Mouse (Mus musculus): ENCODE measurements around the gene Sept3.
A peak's percentile ranks its signal among the peaks of the same experiment; 100 is the strongest.
"Not testable (repeated sequence)": the region's sequence is repeated elsewhere in the genome, so short reads cannot be mapped to it uniquely, and the experiment has no call there.

Sept3 gene

DNA sequence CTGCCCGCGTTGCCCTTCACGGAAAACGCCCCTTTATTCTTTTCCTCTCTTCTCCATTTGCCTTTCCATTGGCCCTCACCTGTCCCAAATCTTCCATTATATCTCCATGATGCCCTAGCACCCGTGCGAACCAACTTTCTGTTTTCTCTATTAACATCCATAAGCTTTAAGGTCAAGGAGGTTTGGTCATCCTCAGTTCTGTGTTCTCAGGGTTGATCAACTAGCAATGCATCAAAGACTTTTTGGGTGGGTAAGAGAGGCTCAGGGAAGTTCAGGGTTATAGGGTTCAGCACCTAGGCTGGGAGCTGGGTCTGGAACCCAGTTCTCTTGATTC lies at the start of gene Sept3:
Sept3 (plus strand) TSS at position 301 of the 334 bp plus-strand sequence.
- DNase-seq (ENCODE audit: low read depth, low spot score): no peak

DNA sequence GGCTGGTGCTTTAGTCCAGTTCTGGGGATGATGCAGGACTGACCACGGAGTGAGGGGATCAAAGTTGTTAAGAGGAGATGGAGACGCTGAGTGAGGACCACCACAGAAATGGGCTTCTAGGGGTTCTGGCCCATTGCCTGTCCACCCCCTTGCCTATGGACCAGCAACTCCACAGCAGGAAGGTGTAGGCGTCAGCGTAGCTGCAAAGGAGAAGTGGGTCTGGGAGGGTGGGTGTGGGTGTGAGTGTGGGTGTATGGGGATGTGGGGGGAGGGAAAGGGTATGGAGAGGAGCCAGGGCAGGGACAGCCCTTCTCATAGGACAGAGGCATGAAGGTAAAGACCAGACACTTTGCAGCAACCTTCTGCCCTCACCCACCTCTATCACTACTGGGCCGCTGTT lies 48.9 kb upstream of the Sept3 start:
- no peak for DNase-seq (ENCODE audit: low read depth, low spot score)

DNA sequence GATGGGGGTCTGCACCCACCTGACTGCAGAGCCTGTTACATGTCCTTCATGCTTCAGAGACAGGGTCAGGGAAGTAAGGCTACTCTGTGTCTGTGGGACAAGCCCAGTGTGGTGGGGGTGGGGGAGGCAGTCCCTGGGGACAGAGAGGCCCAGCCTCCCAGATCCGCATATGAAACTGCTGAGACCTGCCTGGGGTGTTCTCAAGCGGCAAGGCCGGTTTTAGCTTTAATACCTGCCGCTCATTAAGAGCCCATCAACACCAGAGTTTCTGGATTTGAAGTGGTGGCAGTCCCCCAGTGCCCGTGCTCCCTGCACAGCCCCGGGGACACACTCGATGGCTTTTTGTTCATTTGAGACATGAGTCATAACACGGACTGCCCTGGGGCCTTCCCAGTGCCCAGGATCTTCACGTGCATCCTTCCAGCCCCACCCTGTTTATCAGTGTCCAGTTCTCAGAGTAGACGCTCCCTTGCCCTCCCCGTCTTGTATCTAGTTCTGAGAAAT lies 45.1 kb upstream of the Sept3 start:
- no peak for DNase-seq (ENCODE audit: low read depth, low spot score)

DNA sequence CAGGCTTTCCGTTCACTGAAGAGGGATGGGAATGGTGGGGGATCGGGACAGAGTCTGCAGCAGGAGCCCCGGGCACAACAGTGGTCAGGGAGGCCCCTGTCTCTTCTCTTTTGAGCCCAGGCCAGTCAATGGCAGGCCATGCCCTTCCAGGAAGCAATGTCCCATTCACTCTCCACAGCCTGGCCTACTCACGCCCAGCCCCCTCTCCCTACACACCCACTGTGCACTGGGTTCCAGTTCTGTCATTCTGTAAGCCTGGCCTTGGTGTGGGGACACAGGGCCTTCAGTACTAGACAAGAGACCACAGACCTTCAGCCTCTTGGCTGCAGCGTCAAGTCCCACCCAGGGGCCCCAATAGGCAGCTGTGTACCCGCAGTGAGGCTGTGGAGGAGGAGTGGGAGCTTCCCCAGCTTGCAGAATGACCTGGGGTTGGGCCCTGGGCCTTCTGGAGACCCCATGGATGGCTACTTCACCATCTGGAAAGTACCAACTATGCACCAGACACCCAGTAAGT lies 44.5 kb upstream of the Sept3 start:
- DNase-seq (ENCODE audit: low read depth, low spot score): no peak

DNA sequence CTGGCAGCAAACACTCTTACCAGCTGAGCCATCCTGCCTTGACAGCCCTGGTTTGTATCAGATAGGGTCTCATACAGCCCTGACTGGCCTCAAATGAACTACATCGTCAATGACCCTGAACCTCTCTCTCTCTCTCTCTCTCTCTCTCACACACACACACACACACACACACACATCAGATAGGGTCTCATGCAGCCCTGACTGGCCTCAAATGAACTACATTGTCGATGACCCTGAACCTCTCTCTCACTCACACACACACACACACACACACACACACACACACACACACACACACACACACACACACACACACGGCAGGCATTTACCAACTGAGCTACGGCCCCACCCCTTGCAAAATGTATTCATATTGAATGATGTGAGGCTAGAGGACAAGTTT lies 43.6 kb upstream of the Sept3 start:
- no peak for DNase-seq (ENCODE audit: low read depth, low spot score)

DNA sequence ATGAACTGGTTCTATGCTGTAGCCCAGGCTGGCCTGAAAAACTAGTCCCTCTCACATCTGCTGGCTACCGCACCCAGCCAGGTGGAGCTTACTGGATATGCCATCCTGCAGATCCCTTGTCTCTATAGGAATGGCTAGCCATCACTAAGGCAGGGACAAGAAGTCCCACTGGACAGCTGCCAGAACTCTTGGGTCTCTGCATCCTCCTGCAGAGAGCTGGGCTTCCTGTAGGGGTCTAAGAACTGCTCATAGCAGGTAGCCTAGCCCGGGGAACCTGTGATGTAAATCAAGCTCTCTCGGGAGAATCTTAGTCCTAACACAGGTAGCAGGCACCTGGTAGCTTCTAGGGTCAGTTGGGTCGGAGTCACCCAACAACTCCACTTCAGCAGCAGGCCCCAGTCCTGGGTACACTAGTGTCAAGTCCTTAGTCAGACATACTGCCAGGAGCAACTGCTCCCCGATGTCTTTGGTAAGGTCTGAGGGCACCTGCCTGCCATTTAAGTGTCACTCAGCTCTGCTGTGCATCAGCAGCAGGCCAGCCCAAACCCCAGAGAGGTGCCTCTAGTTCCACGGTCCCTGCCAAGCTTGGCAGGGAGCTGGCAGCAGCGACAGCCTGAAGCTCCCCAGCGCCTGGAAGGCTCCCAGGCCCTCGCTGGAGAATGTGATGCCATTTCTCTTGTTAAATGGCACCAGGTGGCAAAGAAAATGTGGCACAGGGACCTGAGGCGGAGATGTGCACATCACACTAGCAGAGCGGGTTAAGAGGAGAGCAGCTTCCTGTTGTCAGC lies 42.9 kb upstream of the Sept3 start:
- DNase-seq (ENCODE audit: low read depth, low spot score): no peak

DNA sequence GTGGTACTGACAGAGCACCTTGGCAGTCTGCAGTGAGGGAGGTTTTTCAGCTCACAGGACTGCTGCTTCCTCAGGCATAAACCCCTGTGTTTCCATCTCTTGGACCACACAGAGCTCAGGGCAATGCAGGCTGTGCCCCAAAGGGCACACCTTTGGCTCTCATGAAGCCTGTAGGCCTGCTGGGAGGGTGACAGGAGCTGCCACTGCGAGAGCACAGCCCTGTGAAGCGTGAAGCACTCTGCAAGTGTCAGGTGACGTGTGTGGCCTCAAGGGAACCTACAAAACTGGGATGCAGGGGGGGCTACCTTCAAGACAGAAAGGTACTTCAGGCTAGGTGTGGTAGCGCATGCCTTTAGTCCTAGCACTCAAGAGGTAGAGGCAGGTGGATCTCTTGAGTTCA lies 42.0 kb upstream of the Sept3 start:
- no peak for DNase-seq (ENCODE audit: low read depth, low spot score)

DNA sequence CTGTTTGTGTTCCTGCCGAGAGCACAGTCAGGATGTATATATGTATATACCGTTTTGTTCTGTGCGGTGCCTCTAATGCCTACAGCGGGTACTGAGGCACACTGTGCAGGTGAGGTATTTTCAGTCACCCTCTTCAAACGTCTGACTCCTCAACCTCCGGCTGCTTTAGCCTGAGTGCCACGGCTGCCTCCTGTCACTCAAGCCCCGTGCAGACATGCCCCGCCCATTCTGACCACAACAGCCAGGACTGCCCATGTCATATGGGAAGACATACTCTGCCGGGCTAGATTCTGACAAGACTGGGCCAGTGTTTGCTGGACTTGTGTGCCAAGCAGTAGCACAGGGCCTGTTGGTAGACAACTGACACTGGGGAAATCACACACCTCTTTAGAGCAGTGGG lies 39.0 kb upstream of the Sept3 start:
- no peak for DNase-seq (ENCODE audit: low read depth, low spot score)

DNA sequence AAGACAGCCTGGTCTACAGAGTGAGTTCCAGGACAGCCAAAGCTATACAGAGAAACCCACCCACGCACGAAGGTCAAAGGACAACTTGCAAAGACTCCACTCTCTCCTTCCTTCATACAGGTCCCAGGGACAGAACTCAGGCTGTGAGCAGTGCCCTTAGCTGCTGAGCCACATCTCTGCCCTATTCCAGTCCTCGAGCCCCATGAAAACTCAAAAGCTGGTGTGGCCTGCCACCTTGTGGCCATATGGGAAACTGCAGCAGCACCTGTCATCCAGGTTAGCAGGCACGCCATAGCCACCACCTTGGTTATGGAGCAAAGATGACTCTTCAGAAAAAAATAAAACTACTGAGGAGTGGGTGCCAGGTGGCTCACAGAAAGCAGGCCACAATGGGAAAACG lies 38.1 kb upstream of the Sept3 start:
- DNase-seq (ENCODE audit: low read depth, low spot score): peak; percentile 65

DNA sequence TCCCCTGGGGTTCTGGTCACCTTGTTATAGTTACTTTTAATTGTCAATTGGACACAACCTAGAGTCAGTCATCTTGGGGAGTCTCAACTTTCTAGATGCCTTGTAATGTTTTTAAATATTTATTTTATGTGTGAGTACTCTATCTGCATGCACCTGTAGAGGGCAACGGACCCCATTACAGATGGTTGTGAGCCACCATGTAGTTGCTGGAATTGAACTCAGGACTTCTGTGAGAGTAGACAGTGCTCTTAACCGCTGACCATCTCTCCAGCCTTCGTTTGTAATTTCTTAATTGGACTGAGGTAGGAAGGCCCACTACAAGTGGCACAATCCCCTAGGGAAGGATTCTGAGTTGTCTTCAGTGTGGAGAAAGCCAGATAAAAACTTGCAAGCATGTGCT lies 31.4 kb upstream of the Sept3 start:
- DNase-seq (ENCODE audit: low read depth, low spot score): no peak

DNA sequence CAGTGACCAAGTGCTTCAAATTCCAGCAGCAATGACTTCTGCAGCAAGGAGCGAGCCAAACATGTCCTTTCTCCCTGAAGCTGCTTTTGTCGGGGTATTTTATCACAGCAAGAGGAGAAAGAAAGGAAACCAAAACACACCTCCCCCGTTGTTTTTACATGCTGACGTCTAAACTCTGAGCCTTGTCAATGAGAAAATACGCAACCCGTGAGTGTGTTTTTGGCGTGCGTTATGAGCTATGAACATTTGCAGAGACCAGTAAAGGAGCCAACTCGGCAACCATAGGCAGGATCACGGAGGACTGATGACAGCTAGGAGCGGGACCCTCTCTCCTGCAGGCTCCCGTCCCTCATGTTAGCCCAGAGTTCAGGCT lies 31.0 kb upstream of the Sept3 start:
- DNase-seq (ENCODE audit: low read depth, low spot score): no peak

DNA sequence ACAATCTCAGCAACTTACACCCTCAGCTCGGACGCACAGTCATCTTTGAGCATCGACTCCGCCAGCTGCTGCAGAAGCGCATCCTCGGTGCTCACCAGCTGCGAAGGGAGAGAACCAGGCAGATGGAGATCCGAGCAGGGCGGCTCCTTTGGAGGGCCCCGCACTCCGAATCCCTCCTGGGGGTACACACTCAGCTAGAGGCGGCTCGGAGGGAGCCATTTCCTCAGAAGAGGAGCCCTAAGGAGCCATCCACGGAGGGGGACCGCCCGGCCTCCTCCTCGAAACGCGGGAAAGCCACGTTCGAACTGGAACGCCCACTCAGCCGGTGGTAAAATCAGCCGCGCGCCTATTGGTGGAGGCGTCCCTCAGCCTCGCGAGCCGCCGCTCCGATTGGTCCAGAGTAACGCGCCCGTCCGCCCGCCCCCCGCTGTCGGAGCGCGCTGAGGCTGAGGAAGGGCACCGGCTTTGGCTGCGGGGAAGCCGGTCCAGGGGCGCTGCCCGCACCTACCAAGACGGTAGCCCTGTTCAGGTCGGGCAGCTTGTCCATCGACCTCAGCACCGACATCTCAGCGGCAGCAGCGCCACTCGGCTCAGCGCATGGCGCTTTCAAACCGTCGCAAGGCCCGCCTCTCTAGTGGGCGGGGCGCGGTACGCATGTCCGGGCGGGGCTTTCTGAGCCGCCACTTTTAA lies 30.4 kb upstream of the Sept3 start, which contains the start of gene Cenpm:
Cenpm (minus strand) TSS at position 634 of the 690 bp plus-strand sequence.
- DNase-seq (ENCODE audit: low read depth, low spot score): peak; percentile 84

DNA sequence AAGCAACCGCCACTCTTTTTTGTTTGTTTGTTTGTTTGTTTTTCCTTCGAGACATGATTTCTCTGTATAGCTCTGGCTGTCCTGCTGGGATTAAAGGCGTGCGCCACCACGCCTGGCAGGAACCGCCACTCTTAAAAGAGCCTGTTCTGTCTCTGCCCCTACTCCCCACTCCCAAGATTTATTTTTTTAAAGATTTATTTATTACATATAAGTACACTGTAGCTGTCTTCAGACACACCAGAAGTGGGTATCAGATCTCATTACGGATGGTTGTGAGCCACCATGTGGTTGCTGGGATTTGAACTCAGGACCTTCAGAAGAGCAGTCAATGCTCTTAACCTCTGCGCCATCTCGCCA lies 29.9 kb upstream of the Sept3 start:
- not testable (repeated sequence) for DNase-seq (ENCODE audit: low read depth, low spot score)

DNA sequence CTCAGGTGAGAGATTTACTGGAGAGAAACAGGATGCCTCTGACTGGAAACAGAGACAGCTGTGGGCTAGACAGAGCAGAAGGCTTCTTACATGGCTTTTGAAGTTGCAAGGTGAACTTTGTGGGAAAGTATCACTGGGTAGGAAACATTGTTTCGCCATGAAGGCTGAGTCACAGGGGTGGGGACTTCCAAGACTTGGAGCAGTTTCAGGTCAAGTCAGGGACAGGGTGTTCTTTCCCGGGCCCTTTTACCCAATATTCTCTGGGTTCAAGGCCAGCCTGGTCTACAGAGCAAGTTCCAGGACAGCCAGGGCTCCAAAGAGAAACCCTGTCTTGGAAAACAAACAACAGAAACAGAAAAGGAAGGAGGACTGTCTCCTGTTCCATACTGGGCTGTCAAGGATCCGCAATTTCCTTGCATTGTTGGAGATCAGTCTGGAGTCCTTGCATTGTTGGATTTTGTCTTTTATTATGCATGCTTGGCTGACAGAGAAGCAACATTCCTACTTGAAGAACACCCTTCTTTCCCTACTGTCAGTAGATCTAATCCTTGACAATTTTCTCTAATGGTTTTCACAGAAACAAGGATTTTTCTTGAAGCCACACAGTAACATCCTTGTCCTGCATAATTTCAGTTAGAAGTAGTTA lies 27.4 kb upstream of the Sept3 start:
- no peak for DNase-seq (ENCODE audit: low read depth, low spot score)

DNA sequence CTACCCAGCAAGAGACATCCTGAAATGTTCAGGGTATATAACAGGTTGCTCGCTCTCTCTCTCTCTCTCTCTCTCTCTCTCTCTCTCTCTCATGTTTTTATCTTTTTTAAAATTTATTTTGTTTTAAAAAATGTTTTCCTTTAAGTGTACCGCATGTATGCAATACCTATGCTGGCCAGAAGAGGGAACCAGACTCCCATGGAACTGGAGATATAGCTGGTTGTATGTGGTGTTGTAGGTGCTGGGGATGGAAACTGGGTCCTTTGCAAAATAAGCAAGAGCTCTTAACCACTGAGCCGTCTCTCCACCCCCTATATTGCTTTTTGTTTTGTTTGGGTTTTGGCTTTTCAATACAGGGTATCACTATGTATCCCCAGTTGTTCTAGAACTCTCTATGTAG lies 23.1 kb upstream of the Sept3 start:
- no peak for DNase-seq (ENCODE audit: low read depth, low spot score)

DNA sequence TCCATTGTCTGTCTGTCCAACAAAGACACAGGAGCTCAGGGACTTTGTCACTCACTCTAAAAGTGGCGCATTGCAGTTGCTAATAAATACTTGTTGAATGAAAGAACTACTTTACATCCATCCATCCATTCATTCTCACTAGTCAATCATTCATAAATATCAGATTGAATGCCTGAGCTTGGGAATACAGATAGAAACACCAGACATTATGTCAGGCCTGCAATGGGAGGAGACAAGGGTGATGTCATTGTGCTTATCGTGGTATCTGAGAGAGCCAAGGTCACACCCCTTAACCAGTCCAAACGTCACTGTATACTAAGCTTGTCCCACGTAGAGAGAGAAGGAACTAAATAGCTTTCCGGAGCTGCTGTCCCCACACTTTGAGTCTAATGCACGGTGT lies 22.6 kb upstream of the Sept3 start, which contains the start of gene 1500009C09Rik:
1500009C09Rik (plus strand) TSS at position 301 of the 400 bp plus-strand sequence.
- no peak for DNase-seq (ENCODE audit: low read depth, low spot score)

DNA sequence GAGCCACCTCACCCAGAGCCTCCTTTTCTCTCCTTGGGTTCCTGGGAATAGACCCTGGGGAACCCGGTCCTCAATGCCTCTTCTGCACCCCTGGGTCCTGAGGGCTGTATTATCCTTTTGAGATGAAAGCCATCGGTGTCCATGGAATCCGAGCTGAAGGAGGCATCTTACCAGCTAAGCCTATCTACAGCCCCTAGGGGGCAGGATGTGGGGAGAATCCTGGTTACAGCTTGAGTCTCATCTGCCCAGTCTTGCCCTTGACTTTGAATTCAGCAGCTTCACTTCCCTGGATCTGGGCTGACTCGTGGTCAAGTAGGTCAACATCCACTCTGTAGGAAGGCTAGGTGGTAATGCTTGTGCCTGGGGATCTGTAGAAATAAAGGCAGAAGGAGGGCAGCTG lies 19.4 kb upstream of the Sept3 start:
- no peak for DNase-seq (ENCODE audit: low read depth, low spot score)

DNA sequence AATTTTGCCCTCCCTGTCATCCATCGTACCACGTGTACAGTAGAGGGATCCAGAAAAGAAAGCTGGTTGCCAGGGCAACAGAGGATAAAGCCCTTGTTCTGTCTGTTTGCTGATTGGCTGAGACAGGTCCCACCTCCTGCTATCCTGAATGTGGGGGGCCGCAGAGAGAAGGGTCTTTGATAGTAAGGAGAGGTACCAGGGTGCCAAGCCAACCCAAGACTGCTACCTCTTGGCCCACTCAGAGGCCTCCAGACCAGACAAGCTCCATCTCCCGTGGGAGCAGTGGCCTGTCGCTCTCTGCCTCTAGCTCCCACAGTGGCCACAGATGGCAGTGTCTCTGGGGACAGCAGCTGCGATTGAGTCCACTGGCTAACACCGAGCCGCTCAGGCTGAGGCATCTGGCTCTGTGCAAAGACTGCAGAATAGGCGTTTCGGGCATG lies 18.7 kb upstream of the Sept3 start:
- DNase-seq (ENCODE audit: low read depth, low spot score): peak; percentile 27

DNA sequence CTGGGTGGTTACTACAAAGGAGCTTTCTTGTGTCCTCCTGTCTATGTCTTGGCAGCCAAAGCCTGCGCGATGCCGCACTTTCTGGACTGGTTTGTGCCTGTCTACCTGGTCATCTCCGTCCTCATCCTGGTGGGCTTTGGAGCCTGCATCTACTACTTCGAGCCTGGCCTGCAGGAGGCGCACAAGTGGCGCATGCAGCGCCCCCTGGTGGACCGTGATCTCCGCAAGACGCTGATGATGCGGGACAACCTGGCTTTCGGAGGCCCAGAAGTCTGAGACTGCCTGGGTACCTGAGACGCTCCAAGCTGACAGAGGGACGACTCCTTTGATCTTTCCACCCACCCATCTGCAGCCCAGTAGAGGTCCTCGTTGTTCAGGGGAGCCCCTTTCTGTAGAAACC lies 15.2 kb upstream of the Sept3 start:
- DNase-seq (ENCODE audit: low read depth, low spot score): peak; percentile 56

DNA sequence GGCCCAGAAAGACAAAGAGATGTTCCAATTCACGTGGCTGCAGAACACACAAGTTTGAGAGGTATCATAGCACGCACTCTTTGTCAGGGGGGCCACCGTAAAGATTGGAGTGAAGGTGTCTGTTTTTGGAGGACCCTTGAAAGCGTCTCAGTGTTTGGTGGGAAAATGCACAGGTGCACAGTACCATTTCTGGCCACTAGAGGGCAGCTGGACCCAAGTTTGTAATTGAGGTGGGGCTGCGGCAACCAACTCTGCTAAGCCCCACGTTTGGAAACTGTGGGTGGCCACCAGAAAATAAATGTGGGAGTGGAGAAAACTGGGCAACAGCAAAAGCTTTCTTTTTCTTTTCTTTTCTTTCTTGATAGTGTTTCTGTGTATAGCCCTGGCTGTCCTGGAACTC lies 8.3 kb upstream of the Sept3 start:
- DNase-seq (ENCODE audit: low read depth, low spot score): peak; percentile 44

DNA sequence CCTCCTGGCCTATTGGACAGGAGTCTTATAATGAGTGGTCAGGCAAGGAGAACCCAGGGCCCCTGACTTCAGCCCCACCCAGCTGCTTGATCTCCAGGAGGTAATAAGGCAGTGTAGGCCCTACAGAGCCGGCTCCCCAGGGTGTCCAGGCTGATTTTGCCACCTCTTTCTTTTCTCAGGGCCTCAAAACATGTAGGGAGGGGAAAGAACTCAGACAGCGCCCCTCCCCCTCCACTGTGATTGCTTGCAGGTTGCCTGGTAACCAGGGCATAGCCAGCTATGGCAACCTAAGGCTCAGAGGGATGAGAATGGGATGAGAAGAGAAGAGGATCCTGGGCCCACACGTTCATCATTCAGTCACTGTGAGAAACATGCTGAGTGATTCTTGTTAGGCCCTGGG lies 6.5 kb upstream of the Sept3 start:
- no peak for DNase-seq (ENCODE audit: low read depth, low spot score)

DNA sequence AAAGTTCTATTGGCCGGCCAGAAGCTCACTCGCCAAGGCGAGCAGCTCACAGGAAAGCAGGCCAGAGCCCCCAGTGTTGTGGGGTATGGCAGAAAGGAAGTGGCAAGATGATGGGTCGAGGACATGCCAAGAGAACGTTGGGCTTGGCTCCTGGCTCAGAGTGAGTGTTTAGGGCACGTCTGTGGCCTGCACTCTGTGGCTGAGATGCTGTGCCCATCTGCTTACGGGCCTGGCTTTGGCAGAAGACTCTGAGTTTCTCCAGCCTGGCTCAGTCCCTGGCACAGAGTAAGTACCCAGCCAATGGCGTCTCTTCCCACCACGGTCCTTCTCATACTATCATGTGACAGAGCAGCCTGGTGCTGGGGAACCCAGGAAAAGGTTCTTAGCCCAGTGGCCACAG lies 5.9 kb upstream of the Sept3 start:
- no peak for DNase-seq (ENCODE audit: low read depth, low spot score)

Measured in embryo, embryonic 11.5 days (tissue).